Mouse (Mus musculus) heart, postnatal 10 days (tissue): ENCODE results near the gene Rer1. TPM values are rescaled to one million over a fixed set of nuclear protein-coding genes. Genes with fewer than 3 reads are reported as not detected.

ENCODE experiments used
- DNase-seq, 2 experiments: peaks; one replicate each; pipeline ENCODE4 v3.0.0; 2021
- intact Hi-C: fragments of 180-260 bp; cut with DNase I; formaldehyde crosslinking; loops from one replicate; pipeline ENCODE4 v1.15.1; 2025
- total RNA-seq, 2 experiments: library from RNA; stranded (reverse); gene quantifications; 2 replicates each; pipeline ENCODE4 v1.2.3; 2021

Gene Rer1
- 10 to 100 TPM; 71.8 to 77.3 TPM for total RNA-seq

- intact Hi-C loops: no loop called here
- DNase-seq: peak; percentile 100
These were observed at the start of gene Rer1, which contains the start of gene Morn1 for GRCm38 (mm10) chr4:155086108-155087024. Gene Rer1 (minus strand): TSS chr4:155086382. Gene Morn1 (plus strand): TSS chr4:155086577.

GRCm38 (mm10) chr4:155134686-155135172 lies 48.5 kb upstream of the Rer1 start:
- intact Hi-C loops: no loop called here

GRCm38 (mm10) chr4:155133658-155134417 lies 47.7 kb upstream of the Rer1 start:
- peak; percentile 59 to 61 for DNase-seq
- intact Hi-C loops: no loop called here

More at GRCm38 (mm10) chr4:155134686-155135172, 48.5 kb upstream of the Rer1 start:
- no peak for DNase-seq

- intact Hi-C loops: no loop called here
- DNase-seq: no peak
These were observed 47.0 kb upstream of the Rer1 start for GRCm38 (mm10) chr4:155133188-155133587.

- DNase-seq: peak in 1 of 2 experiments; percentile 44
- intact Hi-C loops: no loop called here
These were observed 44.4 kb upstream of the Rer1 start for GRCm38 (mm10) chr4:155130616-155131015.

- DNase-seq: peak; percentile 93 to 95
- intact Hi-C loops: no loop called here
These were observed 43.8 kb upstream of the Rer1 start for GRCm38 (mm10) chr4:155129996-155130395.

GRCm38 (mm10) chr4:155129132-155129917 lies 43.1 kb upstream of the Rer1 start:
- intact Hi-C loops: no loop called here
- DNase-seq: peak; percentile 52 to 66

- intact Hi-C loops: no loop called here
- DNase-seq: no peak
These were observed 42.2 kb upstream of the Rer1 start for GRCm38 (mm10) chr4:155128411-155128810.

- DNase-seq: no peak
- intact Hi-C loops: no loop called here
These were observed 40.6 kb upstream of the Rer1 start for GRCm38 (mm10) chr4:155126602-155127372.

GRCm38 (mm10) chr4:155126194-155126593 lies 40.0 kb upstream of the Rer1 start:
- DNase-seq: no peak
- intact Hi-C loops: no loop called here

GRCm38 (mm10) chr4:155125310-155125709 lies 39.1 kb upstream of the Rer1 start:
- intact Hi-C loops: no loop called here
- DNase-seq: no peak

- intact Hi-C loops: no loop called here
These were observed 37.8 kb upstream of the Rer1 start for GRCm38 (mm10) chr4:155123868-155124534.

GRCm38 (mm10) chr4:155122444-155123040 lies 36.4 kb upstream of the Rer1 start:
- intact Hi-C loops: no loop called here
- DNase-seq: peak; percentile 76 to 79

More at GRCm38 (mm10) chr4:155123868-155124534, 37.8 kb upstream of the Rer1 start:
- DNase-seq: no peak

- intact Hi-C loops: no loop called here
- no peak for DNase-seq
These were observed 35.8 kb upstream of the Rer1 start for GRCm38 (mm10) chr4:155121915-155122443.

GRCm38 (mm10) chr4:155121222-155121621 lies 35.0 kb upstream of the Rer1 start:
- intact Hi-C loops: no loop called here
- no peak for DNase-seq

- intact Hi-C loops: no loop called here
- no peak for DNase-seq
These were observed 34.4 kb upstream of the Rer1 start for GRCm38 (mm10) chr4:155120583-155120982.

- intact Hi-C loops: no loop called here
- DNase-seq: no peak
These were observed 33.9 kb upstream of the Rer1 start for GRCm38 (mm10) chr4:155120038-155120437.

GRCm38 (mm10) chr4:155118278-155118677 lies 32.1 kb upstream of the Rer1 start:
- intact Hi-C loops: no loop called here
- DNase-seq: no peak
